Mouse (Mus musculus) midbrain, embryonic 13.5 days (tissue): Measurements from ENCODE around the gene Btnl1. TPM values are rescaled to one million over a fixed set of nuclear protein-coding genes. Genes with fewer than 3 reads are reported as not detected.

Experiments used
- ATAC-seq: fragments of 200-750 bp; cut with Nextera tagmentation; 2 replicates; pipeline ENCODE4 v1.8.0; 2017; ENCODE audit warnings: mild to moderate bottlenecking, moderate TSS enrichment, moderate library complexity
- H3K27ac ChIP-seq: fragments of 300-500 bp; sonication (generic); 2 replicates; pipeline ENCODE4 v1.5.1; 2015; ENCODE audit warnings: inconsistent platforms, mild to moderate bottlenecking, moderate library complexity
- H3K27me3 ChIP-seq: fragments of 300-500 bp; sonication (generic); 2 replicates; pipeline ENCODE4 v1.6.1; 2015; ENCODE audit warnings: mild to moderate bottlenecking, inconsistent platforms
- H3K36me3 ChIP-seq: fragments of 300-500 bp; sonication (generic); 2 replicates; pipeline ENCODE4 v1.6.1; 2015; ENCODE audit warnings: mild to moderate bottlenecking, inconsistent platforms
- H3K4me1 ChIP-seq: fragments of 300-500 bp; sonication (generic); replicated peaks from 2 replicates; pipeline ENCODE4 v1.6.1; 2015; ENCODE audit warnings: inconsistent platforms
- H3K4me2 ChIP-seq: fragments of 300-500 bp; sonication (generic); replicated peaks from 2 replicates; pipeline ENCODE4 v1.6.1; 2015; ENCODE audit warnings: moderate library complexity, mild to moderate bottlenecking, inconsistent platforms
- H3K4me3 ChIP-seq: fragments of 300-500 bp; sonication (generic); replicated peaks from 2 replicates; pipeline ENCODE4 v1.5.1; 2015; ENCODE audit warnings: mild to moderate bottlenecking, inconsistent platforms
- H3K9ac ChIP-seq: fragments of 300-500 bp; sonication (generic); replicated peaks from 2 replicates; pipeline ENCODE4 v1.6.1; 2015; ENCODE audit warnings: mild to moderate bottlenecking, inconsistent platforms
- H3K9me3 ChIP-seq: fragments of 300-500 bp; sonication (generic); 2 replicates; pipeline ENCODE4 v1.6.1; 2016; ENCODE audit warnings: mild to moderate bottlenecking, inconsistent platforms
- WGBS: fragments of 180-500 bp; shearing (Covaris S2); methylation state at CpG from one replicate; pipeline ENCODE4 v1.1.7; 2015; 5-methylcytosine and 5-hydroxymethylcytosine counted together
- polyA plus RNA-seq: library from polyadenylated mRNA; unstranded; fragments of >200 nt; fragmentation: Nextera tagmentation; extraction: Ambion mirVana; gene quantifications from 2 replicates; pipeline ENCODE4 v1.2.1, GENCODE M21; 2015

The Btnl1 gene
- polyA plus RNA-seq, 1 experiment from 2014 or later: not detected

GRCm38 (mm10) chr17:34391507-34391906 is 14.6 kb downstream of the Btnl1 start:
- Histone ChIP-seq H3K4me2 (peak overlapping the region; percentile 75), H3K27me3 (peaks cover 9% of the 10 kb centered on the region; the same call in 1 of the 2 replicates), H3K9ac (no peak overlapping the region), H3K4me3 (no peak overlapping the region), H3K36me3 (no peaks in the 10 kb centered on the region), H3K27ac (no peak overlapping the region), H3K4me1 (peaks cover 7% of the 10 kb centered on the region), H3K9me3 (no peaks in the 10 kb centered on the region)
- WGBS: 80% methylated on average over 7 of the region's 7 CpGs
- ATAC-seq: no peak

- Histone ChIP-seq H3K4me1 (peaks cover 7% of the 10 kb centered on the region), H3K9ac (peak overlapping the region; percentile 58), H3K9me3 (no peaks in the 10 kb centered on the region), H3K4me3 (peak overlapping the region; percentile 46), H3K27ac (no peak overlapping the region), H3K36me3 (no peaks in the 10 kb centered on the region), H3K27me3 (peaks cover 9% of the 10 kb centered on the region; the same call in 1 of the 2 replicates), H3K4me2 (peak overlapping the region; percentile 75)
- 5% methylated on average over 24 of the region's 24 CpGs for WGBS
- ATAC-seq: peak; percentile 53; the same call in 1 of the 2 replicates
These were observed 15.4 kb downstream of the Btnl1 start for GRCm38 (mm10) chr17:34392321-34392720.

- 76% methylated on average over 5 of the region's 5 CpGs for WGBS
- no peak for ATAC-seq
- Histone ChIP-seq H3K4me2 (no peak overlapping the region), H3K27ac (no peak overlapping the region), H3K27me3 (0 out of 2 replicates have a peak, but pooled peaks cover 4% of the 10 kb centered on the region), H3K36me3 (no peaks in the 10 kb centered on the region), H3K9ac (no peak overlapping the region), H3K4me1 (peaks cover 10% of the 10 kb centered on the region), H3K4me3 (no peak overlapping the region), H3K9me3 (no peaks in the 10 kb centered on the region)
These were observed 20.4 kb downstream of the Btnl1 start for GRCm38 (mm10) chr17:34397357-34397756.

- Histone ChIP-seq H3K36me3 (no peaks in the 10 kb centered on the region), H3K27me3 (0 out of 2 replicates have a peak, but pooled peaks cover under 1% of the 10 kb centered on the region), H3K4me3 (peak overlapping the region; percentile 60), H3K4me2 (peak overlapping the region; percentile 56), H3K4me1 (peaks cover 10% of the 10 kb centered on the region), H3K9me3 (no peaks in the 10 kb centered on the region), H3K9ac (peak overlapping the region; percentile 80; the same call in 1 of the 2 replicates), H3K27ac (peak overlapping the region; percentile 98)
- peak; percentile 75 for ATAC-seq
- 18% methylated on average over 9 of the region's 9 CpGs for WGBS
These were observed 21.3 kb downstream of the Btnl1 start for GRCm38 (mm10) chr17:34398058-34398710.

- Histone ChIP-seq H3K9me3 (no peaks in the 10 kb centered on the region), H3K27me3 (no peaks in the 10 kb centered on the region), H3K4me1 (peaks cover 10% of the 10 kb centered on the region), H3K4me3 (peak within 1 kb of the TSS; percentile 60), H3K36me3 (no peaks in the 10 kb centered on the region), H3K27ac (peak within 1 kb of the TSS; percentile 98), H3K9ac (peak within 1 kb of the TSS; percentile 80), H3K4me2 (peak within 1 kb of the TSS; percentile 56)
- WGBS: 6% methylated on average over 34 of the region's 34 CpGs
- ATAC-seq: peak; percentile 97
These were observed 21.9 kb downstream of the Btnl1 start, which contains the start of gene BC051142 for GRCm38 (mm10) chr17:34398711-34399393. Gene BC051142 (plus strand): TSS chr17:34398820.

GRCm38 (mm10) chr17:34399394-34399715 is 22.4 kb downstream of the Btnl1 start:
- H3K27me3 ChIP-seq: no peaks in the 10 kb centered on the region
- no peaks in the 10 kb centered on the region for H3K9me3 ChIP-seq
- ATAC-seq: no peak
- H3K4me1 ChIP-seq: peaks cover 10% of the 10 kb centered on the region
- H3K36me3 ChIP-seq: no peaks in the 10 kb centered on the region
- peak overlapping the region; percentile 60 for H3K4me3 ChIP-seq
- WGBS: 36% methylated on average over 4 of the region's 4 CpGs
- peak overlapping the region; percentile 98 for H3K27ac ChIP-seq
- no peak overlapping the region for H3K9ac ChIP-seq
- H3K4me2 ChIP-seq: peak overlapping the region; percentile 56

- H3K9me3 ChIP-seq: no peaks in the 10 kb centered on the region
- 0 out of 2 replicates have a peak, but pooled peaks cover 10% of the 10 kb centered on the region for H3K27me3 ChIP-seq
- no peak overlapping the region for H3K4me2 ChIP-seq
- no peaks in the 10 kb centered on the region for H3K36me3 ChIP-seq
- no peak overlapping the region for H3K9ac ChIP-seq
- H3K4me3 ChIP-seq: no peak overlapping the region
- WGBS: 26% methylated on average over 6 of the region's 6 CpGs
- no peaks in the 10 kb centered on the region for H3K4me1 ChIP-seq
- ATAC-seq: peak; percentile 55
- no peak overlapping the region for H3K27ac ChIP-seq
These were observed 34.2 kb downstream of the Btnl1 start for GRCm38 (mm10) chr17:34411117-34411516.

- Histone ChIP-seq H3K27me3 (no peaks in the 10 kb centered on the region), H3K9me3 (no peaks in the 10 kb centered on the region)
- 77% methylated on average over 7 of the region's 7 CpGs for WGBS
These were observed 43.1 kb downstream of the Btnl1 start for GRCm38 (mm10) chr17:34420014-34420413.

GRCm38 (mm10) chr17:34427597-34427996 is 50.7 kb downstream of the Btnl1 start:
- Histone ChIP-seq H3K36me3 (no peaks in the 10 kb centered on the region), H3K9me3 (no peaks in the 10 kb centered on the region), H3K27ac (no peak overlapping the region), H3K4me3 (no peak overlapping the region), H3K4me2 (no peak overlapping the region), H3K9ac (no peak overlapping the region), H3K4me1 (no peaks in the 10 kb centered on the region), H3K27me3 (no peaks in the 10 kb centered on the region)
- no peak for ATAC-seq

More at GRCm38 (mm10) chr17:34420014-34420413, 43.1 kb downstream of the Btnl1 start:
- Histone ChIP-seq H3K4me2 (no peak overlapping the region), H3K4me3 (no peak overlapping the region), H3K4me1 (no peaks in the 10 kb centered on the region), H3K9ac (no peak overlapping the region), H3K27ac (no peak overlapping the region), H3K36me3 (no peaks in the 10 kb centered on the region)
- no peak for ATAC-seq

Other genes with a start within 250 kb of the Btnl1 start
- gene H2-DMb2, start 233.8 kb upstream of the Btnl1 start, polyA plus RNA-seq: 0.14 and 0.32 TPM in 2 replicates
- gene H2-DMb1, start 224.1 kb upstream of the Btnl1 start, polyA plus RNA-seq: 0.43 TPM in 1 of 2 replicates, not detected in the other
- 0.46 and 0.57 TPM in 2 replicates for gene Tap1, start 189.6 kb upstream of the Btnl1 start, polyA plus RNA-seq
- gene Psmb9, start 189.4 kb upstream of the Btnl1 start, polyA plus RNA-seq: 0.73 and 1.5 TPM in 2 replicates
- gene Psmb8, start 179.4 kb upstream of the Btnl1 start, polyA plus RNA-seq: 1.5 and 2.4 TPM in 2 replicates
- gene Tap2, start 173.6 kb upstream of the Btnl1 start, polyA plus RNA-seq: 0.50 and 0.55 TPM in 2 replicates
- gene H2-Ob, start 138.2 kb upstream of the Btnl1 start, polyA plus RNA-seq: not detected in 2 replicates
- gene H2-Ab1, start 119.4 kb upstream of the Btnl1 start, polyA plus RNA-seq: 1.7 and 2.1 TPM in 2 replicates
- gene H2-Aa, start 89.3 kb upstream of the Btnl1 start, polyA plus RNA-seq: 0.28 and 0.41 TPM in 2 replicates
- gene H2-Eb1, start 71.3 kb upstream of the Btnl1 start, polyA plus RNA-seq: 1.7 and 2.1 TPM in 2 replicates
- gene H2-Eb2, start 51.5 kb upstream of the Btnl1 start, polyA plus RNA-seq: 0.12 TPM in 1 of 2 replicates, not detected in the other
- not detected in 2 replicates for gene Btnl2, start 22.3 kb upstream of the Btnl1 start, polyA plus RNA-seq
- 4.6 and 5.6 TPM in 2 replicates for gene BC051142, start 21.7 kb downstream of the Btnl1 start, polyA plus RNA-seq
- gene Btnl4, start 100.2 kb downstream of the Btnl1 start, polyA plus RNA-seq: not detected in 2 replicates
- gene Btnl6, start 140.2 kb downstream of the Btnl1 start, polyA plus RNA-seq: not detected in 2 replicates
- gene Notch4, start 187.1 kb downstream of the Btnl1 start, polyA plus RNA-seq: 8.9 and 9.1 TPM in 2 replicates
- 2.8 and 3.4 TPM in 2 replicates for gene Gpsm3, start 212.7 kb downstream of the Btnl1 start, polyA plus RNA-seq
- 13.3 and 15.3 TPM in 2 replicates for gene Pbx2, start 214.1 kb downstream of the Btnl1 start, polyA plus RNA-seq
- 1.5 and 2.2 TPM in 2 replicates for gene Ager, start 220.7 kb downstream of the Btnl1 start, polyA plus RNA-seq
- gene Rnf5, start 226.6 kb downstream of the Btnl1 start, polyA plus RNA-seq: 324 and 337 TPM in 2 replicates
- 86.0 and 100 TPM in 2 replicates for gene Agpat1, start 227.1 kb downstream of the Btnl1 start, polyA plus RNA-seq
- 6.8 and 8.6 TPM in 2 replicates for gene Egfl8, start 238.8 kb downstream of the Btnl1 start, polyA plus RNA-seq